Mouse (Mus musculus) lung, postnatal 10 days (tissue): ENCODE measurements around the gene Irs4.

ENCODE experiments used
- DNase-seq: peaks from one replicate; pipeline ENCODE4 v3.0.0; 2021

Irs4 gene

GRCm38 (mm10) chrX:141724937-141725918 is at the start of gene Irs4:
TSS of gene Irs4 (minus strand) at chrX:141725263.
- no peak for DNase-seq

GRCm38 (mm10) chrX:141750360-141750759 is 25.3 kb upstream of the Irs4 start:
- no peak for DNase-seq

DNA sequence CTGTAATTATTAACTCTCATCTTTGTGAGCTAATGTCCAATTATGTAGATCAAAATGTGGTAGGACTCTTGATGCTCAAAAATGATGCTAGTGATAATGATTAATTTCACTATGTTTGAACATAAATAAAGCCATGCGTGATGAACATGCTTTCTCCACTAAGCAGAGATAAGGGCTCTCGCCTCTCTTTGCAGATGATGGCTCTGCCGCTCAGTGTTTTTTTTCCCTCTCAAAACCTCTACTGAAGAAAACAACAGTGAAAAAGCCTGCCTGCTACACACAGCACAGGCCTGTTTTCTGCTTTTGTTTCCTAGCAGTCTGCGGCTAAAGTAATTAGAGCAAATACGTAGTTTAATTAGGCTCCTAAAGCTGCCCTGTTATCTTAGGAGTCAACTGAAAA is 4.5 kb upstream of the Irs4 start:
- DNase-seq: no peak

DNA sequence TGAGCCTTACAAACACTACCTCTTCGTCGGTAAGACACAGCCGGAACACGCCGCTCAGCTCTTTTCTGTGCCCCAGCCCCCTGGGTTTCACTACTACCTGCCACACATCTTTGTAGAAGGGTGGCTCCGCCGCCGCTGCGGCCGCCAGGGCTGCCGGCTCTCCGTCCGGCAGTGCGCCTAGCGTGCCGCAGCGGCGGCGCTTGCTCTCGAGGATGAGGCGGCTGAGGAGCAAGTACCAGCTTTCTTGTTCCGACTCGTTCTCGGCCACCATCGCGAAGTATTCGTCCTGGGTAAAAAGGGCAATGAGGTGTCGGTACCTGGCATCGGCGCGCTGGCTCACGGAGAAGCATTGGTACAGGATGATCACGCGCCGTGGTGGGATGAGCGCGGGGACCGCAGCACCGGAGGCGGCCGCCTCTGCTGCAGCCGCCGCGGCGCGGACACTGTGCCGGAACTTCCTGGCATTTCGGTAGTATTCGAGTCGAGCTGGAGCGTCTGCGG is 622 bp downstream of the Irs4 start:
- DNase-seq: no peak

GRCm38 (mm10) chrX:141723936-141724335 is 1.1 kb downstream of the Irs4 start:
- no peak for DNase-seq

DNA sequence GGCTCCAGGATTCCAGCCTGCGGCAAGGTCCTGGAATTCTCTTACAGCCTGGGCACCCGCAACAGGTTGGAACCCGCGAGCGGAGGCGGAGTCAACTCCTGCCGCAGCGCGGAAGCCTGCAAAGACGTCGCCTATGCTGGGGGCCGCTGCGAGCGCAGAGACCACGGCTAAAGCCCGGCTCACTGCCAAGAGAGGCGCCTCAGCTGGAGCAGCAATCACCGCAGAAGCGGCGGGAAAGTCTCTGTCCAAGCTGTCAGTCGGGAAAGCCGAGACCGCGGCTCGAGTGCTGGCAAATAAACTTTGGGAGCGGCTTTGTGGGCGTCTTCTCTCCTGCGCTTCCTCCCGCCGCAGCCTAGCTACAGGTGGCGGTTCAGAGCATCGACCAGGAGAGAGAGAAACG is 3.3 kb downstream of the Irs4 start:
- peak; percentile 9 for DNase-seq
